Mouse (Mus musculus) left cerebral cortex, adult 9 months (tissue): ENCODE results near the gene Hipk2.
A peak's percentile ranks its signal among the peaks of the same experiment; 100 is the strongest.

Source experiments
- DNase-seq, 2 experiments: peaks; one replicate each; pipeline ENCODE4 v3.0.0; 2022; ENCODE audit warnings: low spot score in 2 of 2

The Hipk2 gene

GRCm38 (mm10) chr6:38902820-38903439 is 27.0 kb upstream of the Hipk2 start:
- DNase-seq, result no peak

DNA sequence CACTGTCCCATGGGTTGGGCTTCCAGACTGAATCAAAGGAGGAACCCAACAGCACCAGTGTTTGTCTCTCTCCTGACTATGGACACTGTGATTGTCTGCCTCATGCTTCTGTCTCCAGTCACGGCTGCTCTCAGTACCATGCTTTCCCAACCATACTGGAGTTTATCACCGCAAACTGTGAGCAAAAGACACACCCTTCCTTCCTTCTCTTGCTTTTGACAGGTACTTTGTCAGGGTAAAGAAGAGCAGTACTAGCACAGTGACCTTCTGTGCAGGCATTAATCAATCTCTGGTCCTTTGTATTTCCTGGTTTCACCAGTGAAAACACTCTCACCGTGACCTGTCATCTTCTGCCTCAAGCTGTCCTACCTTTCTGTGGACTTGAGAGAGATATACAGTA is 25.7 kb upstream of the Hipk2 start:
- DNase-seq, result no peak

- DNase-seq, result no peak
These were observed 25.2 kb upstream of the Hipk2 start for GRCm38 (mm10) chr6:38901152-38901551.

GRCm38 (mm10) chr6:38900479-38901126 is 24.6 kb upstream of the Hipk2 start:
- DNase-seq, result no peak

- no peak for DNase-seq
These were observed 24.1 kb upstream of the Hipk2 start for GRCm38 (mm10) chr6:38900073-38900472.

DNA sequence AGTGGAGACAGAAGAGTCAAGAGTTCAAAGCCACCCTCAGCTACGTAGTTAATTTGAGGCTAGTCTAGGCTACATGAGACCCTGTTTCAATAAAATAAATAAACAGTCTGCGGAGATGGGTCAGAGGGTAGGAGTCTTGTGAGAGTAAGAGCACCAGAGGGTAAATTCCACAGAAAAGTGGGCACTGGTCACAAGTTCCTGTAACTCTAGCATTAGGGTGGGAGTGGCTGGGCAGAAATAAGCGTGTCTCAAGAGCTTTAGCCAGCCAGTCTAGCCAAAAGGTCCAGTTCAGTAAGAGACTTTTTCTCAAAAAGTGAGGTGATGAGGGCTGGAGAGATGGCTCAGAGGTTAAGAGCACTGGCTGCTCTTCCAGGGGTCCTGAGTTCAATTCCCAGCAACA is 17.6 kb upstream of the Hipk2 start:
- DNase-seq, result no peak

- DNase-seq, result no peak
These were observed 16.1 kb upstream of the Hipk2 start for GRCm38 (mm10) chr6:38892017-38892416.

GRCm38 (mm10) chr6:38889156-38889555 is 13.2 kb upstream of the Hipk2 start:
- no peak for DNase-seq

DNA sequence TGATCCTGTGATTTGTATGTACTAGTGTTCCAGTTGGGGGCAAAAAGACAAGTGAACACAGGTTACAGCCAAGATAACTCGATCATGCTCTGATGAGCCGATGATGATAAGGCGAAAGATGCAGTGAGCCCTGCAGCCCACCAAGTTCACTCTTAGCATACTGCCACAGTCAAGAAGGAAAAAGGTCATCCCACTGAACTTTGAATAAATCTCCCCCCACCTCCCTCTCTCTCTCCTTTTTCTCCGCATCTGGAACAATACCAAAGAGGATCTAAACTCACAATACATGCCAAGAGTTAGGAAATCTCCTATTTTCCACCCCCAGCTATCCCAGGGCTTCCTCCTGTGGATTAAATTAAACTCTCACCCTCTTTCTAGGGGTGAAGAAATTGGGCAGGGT is 11.5 kb upstream of the Hipk2 start:
- no peak for DNase-seq

DNA sequence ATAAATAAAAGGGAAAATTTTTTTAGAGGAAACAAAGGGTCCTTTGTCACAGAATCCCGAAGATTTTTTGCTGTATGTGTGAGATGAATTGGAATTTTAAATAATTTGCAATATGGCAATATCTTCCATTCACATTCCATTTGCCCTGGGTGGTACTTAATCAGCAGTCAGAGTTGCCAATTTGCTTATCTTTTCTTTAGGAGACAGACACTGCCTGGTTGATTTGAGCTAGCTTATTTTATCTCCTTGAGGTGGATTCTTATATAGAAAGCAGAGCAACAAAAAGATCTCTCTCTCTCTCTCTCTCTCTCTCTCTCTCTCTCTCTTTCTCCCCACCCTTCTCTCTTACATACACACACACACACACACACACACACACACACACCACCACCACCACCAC is 9.2 kb upstream of the Hipk2 start:
- no peak for DNase-seq

GRCm38 (mm10) chr6:38884482-38884881 is 8.5 kb upstream of the Hipk2 start:
- no peak for DNase-seq

- no peak for DNase-seq
These were observed 6.8 kb upstream of the Hipk2 start for GRCm38 (mm10) chr6:38882728-38883171.

DNA sequence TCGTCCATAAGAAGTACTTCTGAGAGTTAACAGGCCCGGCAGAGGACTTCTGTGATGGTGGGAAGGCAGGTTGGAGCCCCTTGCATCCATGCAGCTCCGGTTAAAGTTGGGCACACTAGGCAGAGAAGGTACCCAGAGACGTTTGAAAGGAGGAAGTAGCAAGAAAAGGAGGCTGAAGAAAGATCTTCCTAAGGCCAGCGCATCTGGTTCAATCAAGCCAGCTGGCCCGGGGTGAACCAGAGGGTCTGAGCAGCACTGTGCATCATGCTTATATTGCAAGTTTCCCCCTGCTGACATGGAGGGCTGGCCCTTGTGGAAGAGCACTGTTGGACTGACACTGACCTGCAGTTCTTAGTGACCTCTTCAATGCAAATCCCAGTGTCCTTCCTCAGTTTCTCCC is 6.0 kb upstream of the Hipk2 start:
- DNase-seq, result no peak

- no peak for DNase-seq
These were observed 5.5 kb upstream of the Hipk2 start for GRCm38 (mm10) chr6:38881468-38881867.

DNA sequence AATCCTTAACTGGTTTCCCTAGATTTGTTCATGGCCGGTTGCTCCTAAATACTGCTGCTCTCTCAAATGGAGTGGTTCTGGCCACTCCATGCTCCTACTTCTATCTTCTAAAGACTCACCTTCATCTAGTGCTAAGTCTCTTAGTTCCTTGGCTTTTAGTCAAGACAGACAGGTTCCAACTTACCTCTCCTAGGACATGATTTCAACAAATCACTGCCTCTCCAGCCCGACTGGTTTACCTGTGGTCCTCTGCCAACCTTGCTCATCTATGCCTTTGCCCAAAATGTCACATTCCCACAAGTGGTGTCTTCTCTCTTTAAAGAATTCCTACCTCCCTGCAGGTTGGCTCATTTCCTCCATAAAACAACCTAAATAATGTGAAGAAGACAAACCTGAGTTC is 1.7 kb upstream of the Hipk2 start:
- DNase-seq, result no peak

GRCm38 (mm10) chr6:38875258-38876070 is 501 bp downstream of the Hipk2 start, which contains the start of gene Tbxas1:
Gene Tbxas1 (plus strand): TSS chr6:38875404.
- peak in 1 of 2 experiments; percentile 33 for DNase-seq

GRCm38 (mm10) chr6:38874565-38875257 is 1.3 kb downstream of the Hipk2 start:
- no peak for DNase-seq

GRCm38 (mm10) chr6:38874035-38874434 is 1.9 kb downstream of the Hipk2 start:
- peak in 1 of 2 experiments; percentile 68 for DNase-seq

DNA sequence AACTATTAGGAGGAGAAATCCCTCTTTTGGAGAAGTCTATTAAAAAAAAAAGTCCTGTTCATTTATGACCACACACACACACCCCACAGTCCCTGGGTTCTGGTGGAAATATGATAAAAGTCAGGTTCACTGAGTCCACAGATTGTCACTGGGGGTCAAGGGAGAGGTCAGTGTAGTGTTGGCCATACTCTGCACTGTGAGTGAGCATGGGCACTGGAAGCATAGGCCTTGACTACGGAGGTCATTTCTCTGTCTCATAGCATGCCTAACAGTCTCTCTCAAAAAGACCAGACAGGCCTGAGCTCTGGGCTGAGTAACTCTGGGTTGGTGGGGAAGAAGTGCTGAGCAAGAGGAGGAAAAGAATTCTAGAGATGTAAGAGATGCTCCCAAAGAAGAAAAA is 2.6 kb downstream of the Hipk2 start:
- no peak for DNase-seq

DNA sequence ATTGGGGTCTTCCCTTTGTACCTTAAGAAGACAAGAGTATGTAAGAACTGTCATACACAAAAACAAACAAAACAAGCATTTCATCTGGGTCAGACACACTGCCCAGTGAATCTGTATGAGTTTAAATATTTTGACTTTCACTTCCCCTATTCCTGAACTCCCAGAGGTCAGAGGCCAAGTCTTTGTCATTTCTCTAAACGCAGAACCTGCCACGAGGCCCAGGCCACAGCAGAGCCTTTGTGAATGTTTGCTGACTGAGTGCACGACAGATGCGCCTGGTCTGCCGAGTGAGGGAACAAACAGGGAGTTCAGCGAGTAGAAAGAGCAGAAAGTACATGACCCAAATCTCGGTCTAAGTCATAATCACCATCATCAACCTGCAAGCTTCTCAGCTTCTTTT is 4.9 kb downstream of the Hipk2 start:
- no peak for DNase-seq

GRCm38 (mm10) chr6:38870070-38870469 is 5.9 kb downstream of the Hipk2 start:
- DNase-seq, result no peak

- no peak for DNase-seq
These were observed 7.0 kb downstream of the Hipk2 start for GRCm38 (mm10) chr6:38868974-38869373.
